Mouse (Mus musculus): ENCODE measurements at regions not wholly inside any gene's neighbourhood (a gene's known extent, or its start where the extent isn't known, plus 50 kb on each side); places are given as distances from the start of the nearest gene placed in this dataset.

DNA sequence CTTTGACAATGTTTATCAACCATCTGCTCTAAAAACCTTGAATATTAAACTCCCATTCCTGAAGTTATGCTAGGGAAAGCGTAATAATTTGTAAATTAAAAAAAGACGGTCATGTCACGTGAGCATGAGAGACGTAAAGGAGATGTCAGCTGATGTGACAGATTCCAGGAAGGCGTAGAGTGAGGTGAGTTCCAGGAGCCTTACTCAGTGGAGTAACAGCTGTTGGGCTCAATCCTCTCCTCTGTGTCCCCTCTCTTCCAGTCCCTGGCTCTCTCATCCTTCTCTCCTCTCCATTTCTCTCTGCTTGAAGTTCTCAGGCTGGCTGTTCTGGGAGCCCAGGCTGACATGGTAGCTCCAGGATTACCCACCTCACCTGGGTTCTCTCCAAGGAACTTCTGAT lies 138.4 kb upstream of the Fmo9 start:
- Histone ChIP-seq H3K36me3 (ENCODE audit: control insufficient read depth) (no peaks in the 10 kb centered on the region), H3K4me3 (replicated peaks) (no peak overlapping the region), H3K27me3 (ENCODE audit: control insufficient read depth) (no peaks in the 10 kb centered on the region), H3K9me3 (ENCODE audit: control insufficient read depth, low read length) (peaks cover 2% of the 10 kb centered on the region; the same call in 1 of the 2 replicates), H3K4me1 (ENCODE audit: control insufficient read depth) (peaks cover 3% of the 10 kb centered on the region)
- TF ChIP-seq GATA1 (IDR thresholded peaks at IDR 0.05; ENCODE audit: low read length) (no peak), TAL1 (IDR thresholded peaks at IDR 0.05; ENCODE audit: low read length) (no peak)

DNA sequence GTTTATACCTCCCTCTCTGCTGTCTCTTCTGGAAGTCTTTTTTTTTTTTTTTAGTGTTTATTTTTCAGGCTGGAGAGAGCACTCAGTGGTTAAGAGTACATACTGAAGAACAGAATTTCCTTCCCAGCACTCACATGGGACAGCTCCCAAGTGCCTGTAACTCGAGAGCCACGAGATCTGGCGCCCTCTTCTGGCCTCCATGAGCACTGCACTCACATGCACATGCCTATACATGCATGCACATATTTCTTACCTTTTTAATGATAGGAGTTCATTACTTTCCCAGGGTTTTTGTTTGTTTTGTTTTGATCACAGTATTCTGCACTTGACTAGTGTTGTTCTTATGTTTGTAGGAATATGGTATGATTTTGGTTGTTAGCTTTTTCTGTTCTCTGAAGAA lies 139.5 kb upstream of the Fmo9 start:
- Histone ChIP-seq H3K9me3 (ENCODE audit: control insufficient read depth, low read length) (peaks cover 2% of the 10 kb centered on the region; the same call in 1 of the 2 replicates), H3K27me3 (ENCODE audit: control insufficient read depth) (no peaks in the 10 kb centered on the region), H3K4me3 (replicated peaks) (no peak overlapping the region), H3K4me1 (ENCODE audit: control insufficient read depth) (no peaks in the 10 kb centered on the region), H3K36me3 (ENCODE audit: control insufficient read depth) (no peaks in the 10 kb centered on the region)
- no peak for TF ChIP-seq TAL1 (IDR thresholded peaks at IDR 0.05; ENCODE audit: low read length)
- TF ChIP-seq GATA1 (IDR thresholded peaks at IDR 0.05; ENCODE audit: low read length), result no peak

DNA sequence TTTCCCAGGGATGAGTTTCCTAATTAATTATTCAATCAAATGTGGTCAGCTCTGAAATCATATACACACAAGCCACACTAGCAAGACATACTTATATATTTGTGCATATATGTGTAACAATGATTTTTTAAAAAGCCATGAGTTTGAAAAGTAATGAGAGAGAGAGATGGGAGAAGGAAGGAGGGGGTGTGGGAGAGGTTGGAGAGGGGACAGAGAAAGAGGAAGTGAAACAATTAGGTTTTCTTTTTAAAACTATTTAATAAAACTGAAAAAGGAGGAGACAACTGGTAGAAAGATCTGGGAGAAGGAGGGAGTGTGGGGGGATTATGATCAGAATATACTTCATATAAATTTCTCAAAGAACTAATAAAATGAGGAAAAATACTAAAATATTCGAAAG lies 155.7 kb upstream of the Fmo9 start:
- Histone ChIP-seq H3K4me1 (ENCODE audit: control insufficient read depth) (no peaks in the 10 kb centered on the region), H3K4me3 (replicated peaks) (no peak overlapping the region), H3K9me3 (ENCODE audit: control insufficient read depth, low read length) (no peaks in the 10 kb centered on the region), H3K27me3 (ENCODE audit: control insufficient read depth) (no peaks in the 10 kb centered on the region), H3K36me3 (ENCODE audit: control insufficient read depth) (no peaks in the 10 kb centered on the region)
- no peak for TF ChIP-seq TAL1 (IDR thresholded peaks at IDR 0.05; ENCODE audit: low read length)
- no peak for TF ChIP-seq GATA1 (IDR thresholded peaks at IDR 0.05; ENCODE audit: low read length)

GRCm38 (mm10) chr1:166839833-166840232 lies 158.2 kb upstream of the Fmo9 start:
- H3K4me3 ChIP-seq (replicated peaks), result no peak overlapping the region
- no peak for TF ChIP-seq GATA1 (IDR thresholded peaks at IDR 0.05; ENCODE audit: low read length)
- no peak for TF ChIP-seq TAL1 (IDR thresholded peaks at IDR 0.05; ENCODE audit: low read length)
- H3K9me3 ChIP-seq (ENCODE audit: control insufficient read depth, low read length), result no peaks in the 10 kb centered on the region
- no peaks in the 10 kb centered on the region for H3K36me3 ChIP-seq (ENCODE audit: control insufficient read depth)
- no peaks in the 10 kb centered on the region for H3K4me1 ChIP-seq (ENCODE audit: control insufficient read depth)
- no peaks in the 10 kb centered on the region for H3K27me3 ChIP-seq (ENCODE audit: control insufficient read depth)

- Histone ChIP-seq H3K4me1 (ENCODE audit: control insufficient read depth) (no peaks in the 10 kb centered on the region), H3K4me3 (replicated peaks) (no peak overlapping the region)
- no peak for TF ChIP-seq TAL1 (IDR thresholded peaks at IDR 0.05; ENCODE audit: low read length)
- TF ChIP-seq GATA1 (IDR thresholded peaks at IDR 0.05; ENCODE audit: low read length), result no peak
These were observed 157.8 kb upstream of the Fam78b start for GRCm38 (mm10) chr1:166843397-166843877.

GRCm38 (mm10) chr1:166846566-166846965 lies 154.7 kb upstream of the Fam78b start:
- Histone ChIP-seq H3K9me3 (ENCODE audit: control insufficient read depth, low read length) (no peaks in the 10 kb centered on the region), H3K36me3 (ENCODE audit: control insufficient read depth) (no peaks in the 10 kb centered on the region), H3K4me3 (replicated peaks) (no peak overlapping the region), H3K27me3 (ENCODE audit: control insufficient read depth) (no peaks in the 10 kb centered on the region), H3K4me1 (ENCODE audit: control insufficient read depth) (no peaks in the 10 kb centered on the region)
- TF ChIP-seq GATA1 (IDR thresholded peaks at IDR 0.05; ENCODE audit: low read length), result no peak
- TF ChIP-seq TAL1 (IDR thresholded peaks at IDR 0.05; ENCODE audit: low read length), result no peak

More at GRCm38 (mm10) chr1:166843397-166843877, 157.8 kb upstream of the Fam78b start:
- H3K9me3 ChIP-seq (ENCODE audit: control insufficient read depth, low read length), result no peaks in the 10 kb centered on the region
- no peaks in the 10 kb centered on the region for H3K36me3 ChIP-seq (ENCODE audit: control insufficient read depth)
- H3K27me3 ChIP-seq (ENCODE audit: control insufficient read depth), result no peaks in the 10 kb centered on the region

DNA sequence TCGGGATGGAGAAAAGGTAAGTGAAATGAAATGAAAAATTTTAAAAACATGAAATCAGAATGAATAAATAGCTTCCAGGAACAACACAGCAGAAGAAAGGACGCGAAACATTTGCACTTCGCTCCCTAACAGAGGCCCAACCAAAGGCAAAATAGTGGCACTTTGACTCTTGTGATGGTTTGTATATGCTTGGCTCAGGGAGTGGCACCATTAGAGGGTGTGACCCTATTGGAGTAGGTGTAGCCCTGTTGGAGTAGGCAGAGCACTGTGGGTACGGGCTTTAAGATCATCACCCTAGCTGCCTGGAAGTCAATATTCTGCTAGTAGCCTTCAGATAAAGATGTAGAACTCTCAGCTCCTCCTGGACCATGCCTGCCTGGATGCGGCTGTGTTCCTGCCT lies 154.0 kb upstream of the Fam78b start:
- H3K9me3 ChIP-seq (ENCODE audit: control insufficient read depth, low read length), result no peaks in the 10 kb centered on the region
- H3K4me3 ChIP-seq (replicated peaks), result no peak overlapping the region
- no peaks in the 10 kb centered on the region for H3K27me3 ChIP-seq (ENCODE audit: control insufficient read depth)
- TF ChIP-seq GATA1 (IDR thresholded peaks at IDR 0.05; ENCODE audit: low read length), result no peak
- TF ChIP-seq TAL1 (IDR thresholded peaks at IDR 0.05; ENCODE audit: low read length), result no peak
- H3K4me1 ChIP-seq (ENCODE audit: control insufficient read depth), result no peaks in the 10 kb centered on the region
- no peaks in the 10 kb centered on the region for H3K36me3 ChIP-seq (ENCODE audit: control insufficient read depth)

GRCm38 (mm10) chr1:166848015-166848535 lies 153.1 kb upstream of the Fam78b start:
- Histone ChIP-seq H3K27me3 (ENCODE audit: control insufficient read depth) (no peaks in the 10 kb centered on the region), H3K4me1 (ENCODE audit: control insufficient read depth) (no peaks in the 10 kb centered on the region), H3K9me3 (ENCODE audit: control insufficient read depth, low read length) (no peaks in the 10 kb centered on the region), H3K36me3 (ENCODE audit: control insufficient read depth) (no peaks in the 10 kb centered on the region), H3K4me3 (replicated peaks) (no peak overlapping the region)
- TF ChIP-seq GATA1 (IDR thresholded peaks at IDR 0.05; ENCODE audit: low read length) (no peak), TAL1 (IDR thresholded peaks at IDR 0.05; ENCODE audit: low read length) (no peak)

GRCm38 (mm10) chr1:166855988-166856387 lies 145.2 kb upstream of the Fam78b start:
- no peak overlapping the region for H3K4me3 ChIP-seq (replicated peaks)
- TF ChIP-seq GATA1 (IDR thresholded peaks at IDR 0.05; ENCODE audit: low read length) (no peak), TAL1 (IDR thresholded peaks at IDR 0.05; ENCODE audit: low read length) (no peak)
- H3K36me3 ChIP-seq (ENCODE audit: control insufficient read depth), result no peaks in the 10 kb centered on the region
- no peaks in the 10 kb centered on the region for H3K4me1 ChIP-seq (ENCODE audit: control insufficient read depth)
- no peaks in the 10 kb centered on the region for H3K9me3 ChIP-seq (ENCODE audit: control insufficient read depth, low read length)
- H3K27me3 ChIP-seq (ENCODE audit: control insufficient read depth), result no peaks in the 10 kb centered on the region

DNA sequence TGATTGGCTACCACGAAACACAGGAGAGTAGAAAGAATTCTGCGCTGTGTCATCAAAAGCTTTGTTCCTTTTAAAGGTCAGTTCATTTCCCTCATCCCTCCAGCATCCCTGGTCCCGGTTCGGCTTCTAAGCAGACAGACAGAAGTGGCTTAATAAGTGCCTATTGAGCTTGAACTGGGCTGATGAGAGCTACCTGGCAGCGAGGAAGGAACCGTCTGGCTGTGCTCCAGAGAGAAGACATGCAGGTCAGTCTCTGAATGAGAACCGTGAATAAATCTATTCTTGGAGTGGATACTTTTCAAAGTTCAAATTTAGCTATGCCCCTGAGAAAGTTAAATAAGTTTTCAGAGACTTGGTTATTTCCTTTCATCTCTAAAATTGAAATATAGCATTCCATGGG lies 135.0 kb upstream of the Fam78b start:
- TF ChIP-seq GATA1 (IDR thresholded peaks at IDR 0.05; ENCODE audit: low read length) (no peak), TAL1 (IDR thresholded peaks at IDR 0.05; ENCODE audit: low read length) (no peak)
- H3K4me3 ChIP-seq (replicated peaks), result no peak overlapping the region
- H3K27me3 ChIP-seq (ENCODE audit: control insufficient read depth), result no peaks in the 10 kb centered on the region
- no peaks in the 10 kb centered on the region for H3K4me1 ChIP-seq (ENCODE audit: control insufficient read depth)
- no peaks in the 10 kb centered on the region for H3K9me3 ChIP-seq (ENCODE audit: control insufficient read depth, low read length)
- no peaks in the 10 kb centered on the region for H3K36me3 ChIP-seq (ENCODE audit: control insufficient read depth)

All from erythroblast, embryonic 14.5 days (primary cell).